Mouse (Mus musculus): ENCODE results near the gene Wdr17. TPM values are rescaled to one million over a fixed set of nuclear protein-coding genes. Genes with fewer than 3 reads are reported as not detected.

The Wdr17 gene
- polyA plus RNA-seq, 1 experiment from 2014 or later = 1.4 TPM

DNA sequence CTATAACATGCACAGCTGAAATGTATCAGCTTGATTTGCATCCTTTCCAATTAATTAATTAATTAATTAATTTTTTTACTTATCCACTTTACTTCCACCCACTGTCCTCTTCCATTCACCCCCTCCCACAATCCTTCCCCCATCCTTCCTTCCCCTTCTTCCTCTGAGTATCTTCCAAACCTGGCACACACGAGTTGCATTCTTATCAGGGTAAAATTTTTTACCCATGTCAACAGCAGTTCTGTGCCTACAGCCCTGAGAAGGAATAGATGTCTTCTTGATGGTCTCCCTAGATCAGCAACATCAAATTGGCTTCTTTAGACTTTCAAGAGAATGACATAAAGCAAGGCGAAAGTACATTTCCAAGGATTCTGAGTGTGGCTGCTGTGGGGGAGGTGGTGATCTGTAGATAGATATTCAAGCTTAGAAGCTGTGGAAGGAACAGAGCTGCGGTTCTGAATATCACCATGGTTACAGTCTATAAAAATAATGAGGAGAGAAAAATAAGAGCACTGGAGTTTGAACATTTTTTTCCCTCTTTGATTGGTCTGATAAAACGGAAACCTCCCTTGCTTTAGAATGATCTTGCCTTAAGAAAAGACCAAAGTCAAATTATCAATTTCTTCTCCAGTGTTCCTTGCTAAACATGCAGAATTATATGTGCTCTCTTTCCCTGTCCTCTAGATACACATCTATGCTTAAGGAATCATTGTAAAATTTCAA is 22.8 kb downstream of the Wdr17 start:
- ATAC-seq (ENCODE audit: insufficient number of reproducible peaks, insufficient read depth, low FRiP score, low TSS enrichment) = no peak
- Histone ChIP-seq H3K27me3 (no peaks in the 10 kb centered on the region), H3K27ac (no peak overlapping the region), H3K4me2 (replicated peaks) (no peak overlapping the region), H3K9me3 (no peaks in the 10 kb centered on the region), H3K36me3 (no peaks in the 10 kb centered on the region), H3K9ac (no peak overlapping the region), H3K4me1 (no peaks in the 10 kb centered on the region), H3K4me3 (no peak overlapping the region)
- WGBS = 78% methylated on average over 4 of the region's 4 CpGs

GRCm38 (mm10) chr8:54836029-54836959 is 50.7 kb downstream of the Wdr17 start:
- 88% methylated on average over 5 of the region's 5 CpGs for WGBS
- no peak overlapping the region for H3K4me3 ChIP-seq
- no peak for ATAC-seq (ENCODE audit: insufficient number of reproducible peaks, insufficient read depth, low FRiP score, low TSS enrichment)
- no peaks in the 10 kb centered on the region for H3K27me3 ChIP-seq
- no peaks in the 10 kb centered on the region for H3K36me3 ChIP-seq
- no peaks in the 10 kb centered on the region for H3K9me3 ChIP-seq
- no peak overlapping the region for H3K9ac ChIP-seq
- no peaks in the 10 kb centered on the region for H3K4me1 ChIP-seq
- H3K4me2 ChIP-seq (replicated peaks) = no peak overlapping the region
- no peak overlapping the region for H3K27ac ChIP-seq

DNA sequence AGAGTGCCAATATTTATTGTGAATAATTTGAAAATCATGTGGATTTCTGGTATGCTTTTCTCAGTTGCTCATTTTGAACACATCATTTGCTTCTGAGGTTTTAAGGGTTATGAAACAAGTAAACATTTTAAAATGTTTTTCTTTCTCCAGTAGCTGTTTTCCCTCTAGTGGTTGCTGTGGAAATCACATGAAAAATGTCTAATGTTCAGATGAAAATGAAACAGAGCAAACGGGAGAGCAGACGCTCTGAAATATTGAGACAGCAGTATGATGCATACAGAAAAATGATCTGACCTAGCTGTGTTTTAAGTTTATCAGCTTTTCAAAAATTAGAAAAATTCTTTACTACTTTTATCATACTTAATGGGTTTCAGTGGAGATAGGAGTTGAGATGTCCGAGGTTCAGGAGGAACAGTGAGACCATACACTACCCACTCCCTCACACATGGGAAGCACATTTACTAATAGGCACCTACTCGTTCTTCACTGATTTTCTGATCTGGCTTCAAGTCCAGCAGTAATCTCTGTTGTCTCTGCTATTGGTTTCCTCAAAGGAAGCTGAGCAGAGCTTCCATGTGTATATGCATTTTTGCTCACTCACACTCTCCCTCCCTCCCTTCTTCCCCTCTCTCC is 57.1 kb downstream of the Wdr17 start:
- Histone ChIP-seq H3K36me3 (no peaks in the 10 kb centered on the region), H3K27ac (no peak overlapping the region), H3K27me3 (no peaks in the 10 kb centered on the region), H3K4me3 (no peak overlapping the region), H3K4me1 (no peaks in the 10 kb centered on the region), H3K4me2 (replicated peaks) (no peak overlapping the region), H3K9me3 (no peaks in the 10 kb centered on the region), H3K9ac (no peak overlapping the region)
- 65% methylated on average over 4 of the region's 4 CpGs for WGBS
- ATAC-seq (ENCODE audit: insufficient number of reproducible peaks, insufficient read depth, low FRiP score, low TSS enrichment) = no peak

DNA sequence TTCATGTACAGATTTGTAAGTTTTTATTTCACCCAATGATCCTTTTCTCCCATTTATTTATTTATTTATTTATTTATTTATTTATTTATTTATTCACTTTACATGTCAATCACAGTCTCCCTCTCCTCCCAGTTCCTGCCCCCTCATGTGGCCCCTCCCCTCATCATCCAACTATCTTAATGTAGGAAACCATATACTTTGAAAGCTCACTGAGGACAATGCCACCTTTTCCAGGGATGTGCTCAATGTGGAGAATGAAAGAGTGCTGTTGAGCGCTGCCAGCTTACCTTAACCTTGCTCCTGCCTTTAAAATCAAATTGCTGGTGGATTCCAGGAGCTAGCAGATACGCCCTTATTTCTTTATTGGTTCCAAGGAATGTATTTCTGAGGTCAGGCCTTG is 59.0 kb downstream of the Wdr17 start:
- H3K27ac ChIP-seq = no peak overlapping the region
- H3K9me3 ChIP-seq = no peaks in the 10 kb centered on the region
- H3K4me1 ChIP-seq = no peaks in the 10 kb centered on the region
- no peaks in the 10 kb centered on the region for H3K27me3 ChIP-seq
- ATAC-seq (ENCODE audit: insufficient number of reproducible peaks, insufficient read depth, low FRiP score, low TSS enrichment) = no peak
- H3K9ac ChIP-seq = no peak overlapping the region
- H3K36me3 ChIP-seq = no peaks in the 10 kb centered on the region
- no peak overlapping the region for H3K4me3 ChIP-seq
- H3K4me2 ChIP-seq (replicated peaks) = no peak overlapping the region
- WGBS = 79% methylated on average over 2 of the region's 2 CpGs

DNA sequence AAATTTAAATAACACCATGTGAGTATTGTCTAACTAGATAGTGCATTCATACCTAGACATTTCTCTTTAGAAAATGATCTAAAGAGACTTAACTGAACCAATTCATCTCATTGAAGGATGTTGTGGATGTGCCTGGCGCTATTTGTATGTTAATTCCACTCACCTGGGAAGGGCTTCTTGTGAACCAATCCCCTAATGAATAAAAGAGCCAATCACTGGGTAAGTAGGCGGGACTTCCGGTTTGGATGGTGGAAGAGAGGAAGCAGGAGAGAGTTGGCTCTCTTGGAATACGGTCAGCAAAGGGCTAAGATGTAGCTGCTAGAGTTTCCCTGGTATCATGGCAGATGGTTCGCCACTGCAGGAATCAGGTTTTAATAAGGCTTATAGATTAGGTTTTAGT is 64.0 kb downstream of the Wdr17 start:
- Histone ChIP-seq H3K27me3 (no peaks in the 10 kb centered on the region), H3K36me3 (no peaks in the 10 kb centered on the region), H3K9me3 (no peaks in the 10 kb centered on the region), H3K9ac (no peak overlapping the region), H3K4me2 (replicated peaks) (no peak overlapping the region), H3K27ac (no peak overlapping the region), H3K4me1 (no peaks in the 10 kb centered on the region), H3K4me3 (no peak overlapping the region)
- WGBS = 91% methylated on average over 5 of the region's 5 CpGs
- ATAC-seq (ENCODE audit: insufficient number of reproducible peaks, insufficient read depth, low FRiP score, low TSS enrichment) = no peak

DNA sequence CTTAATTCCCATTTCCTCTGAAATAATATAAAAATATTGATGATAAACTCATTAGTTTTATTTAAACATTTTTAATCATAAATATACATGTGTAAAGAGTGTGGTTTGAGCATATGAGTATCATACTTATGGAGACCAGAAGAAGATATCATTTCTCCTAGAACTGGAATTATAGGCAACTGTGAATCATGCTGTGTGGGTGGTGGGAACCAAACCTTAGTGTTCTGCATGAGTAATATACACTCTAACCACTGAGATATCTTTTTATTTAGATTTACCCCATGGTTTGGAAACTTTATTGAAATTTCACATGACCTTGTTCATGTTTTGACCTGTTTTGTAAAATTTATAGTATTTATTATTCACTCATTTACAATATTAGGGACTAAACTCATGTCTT is 68.3 kb downstream of the Wdr17 start:
- no peak overlapping the region for H3K9ac ChIP-seq
- no peak overlapping the region for H3K4me2 ChIP-seq (replicated peaks)
- no peak for ATAC-seq (ENCODE audit: insufficient number of reproducible peaks, insufficient read depth, low FRiP score, low TSS enrichment)
- no peaks in the 10 kb centered on the region for H3K36me3 ChIP-seq
- H3K4me1 ChIP-seq = no peaks in the 10 kb centered on the region
- H3K27me3 ChIP-seq = no peaks in the 10 kb centered on the region
- no peaks in the 10 kb centered on the region for H3K9me3 ChIP-seq
- no peak overlapping the region for H3K27ac ChIP-seq
- H3K4me3 ChIP-seq = no peak overlapping the region

DNA sequence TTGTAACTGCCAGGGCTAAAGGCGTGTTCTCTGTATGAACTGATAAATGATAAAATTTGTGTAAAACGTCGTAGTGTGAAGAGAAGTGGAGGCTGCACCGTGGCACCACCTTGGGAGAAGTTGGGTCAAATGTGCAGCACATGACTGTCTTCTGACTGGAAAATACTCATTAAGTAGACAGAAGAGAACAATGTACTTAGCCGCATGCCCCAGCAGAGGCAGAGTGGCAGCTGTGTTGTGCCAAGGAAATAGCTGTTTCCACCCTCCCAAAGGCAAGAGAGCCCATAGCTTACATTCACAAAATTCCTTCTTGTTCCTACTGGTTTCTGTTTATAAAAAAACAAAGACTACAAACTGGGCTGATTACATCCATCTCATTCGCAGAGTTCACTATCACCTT is 78.8 kb downstream of the Wdr17 start:
- Histone ChIP-seq H3K27ac (no peak overlapping the region), H3K27me3 (no peaks in the 10 kb centered on the region), H3K9me3 (no peaks in the 10 kb centered on the region), H3K36me3 (no peaks in the 10 kb centered on the region), H3K9ac (no peak overlapping the region), H3K4me1 (no peaks in the 10 kb centered on the region), H3K4me3 (no peak overlapping the region), H3K4me2 (replicated peaks) (no peak overlapping the region)
- 69% methylated on average over 6 of the region's 6 CpGs for WGBS
- ATAC-seq (ENCODE audit: insufficient number of reproducible peaks, insufficient read depth, low FRiP score, low TSS enrichment) = no peak

DNA sequence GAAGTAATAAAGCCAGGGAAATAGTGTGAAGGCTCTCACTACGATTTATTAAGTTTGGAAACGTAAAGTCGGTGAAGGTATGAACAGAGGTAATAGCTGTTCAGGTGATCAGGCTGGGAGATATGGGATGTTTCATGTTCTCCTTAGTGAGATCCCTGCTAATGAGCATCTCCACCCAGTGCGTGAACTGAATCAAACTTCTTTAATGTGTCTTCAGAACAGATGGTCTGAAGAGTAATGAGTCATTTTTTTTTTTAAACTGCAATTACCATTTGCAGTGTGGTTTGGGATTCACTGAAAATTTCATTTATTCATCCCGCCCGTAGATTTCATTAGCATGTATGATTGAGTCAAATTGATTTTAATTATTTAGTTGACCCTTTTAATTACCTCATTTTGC is 80.8 kb downstream of the Wdr17 start:
- Histone ChIP-seq H3K36me3 (no peaks in the 10 kb centered on the region), H3K4me1 (no peaks in the 10 kb centered on the region), H3K27ac (no peak overlapping the region), H3K27me3 (no peaks in the 10 kb centered on the region), H3K9ac (no peak overlapping the region), H3K4me3 (no peak overlapping the region), H3K9me3 (no peaks in the 10 kb centered on the region), H3K4me2 (replicated peaks) (no peak overlapping the region)
- 88% methylated on average over 6 of the region's 6 CpGs for WGBS
- no peak for ATAC-seq (ENCODE audit: insufficient number of reproducible peaks, insufficient read depth, low FRiP score, low TSS enrichment)

- no peak for ATAC-seq (ENCODE audit: insufficient number of reproducible peaks, insufficient read depth, low FRiP score, low TSS enrichment)
- no peak overlapping the region for H3K4me2 ChIP-seq (replicated peaks)
- no peak overlapping the region for H3K27ac ChIP-seq
- no peak overlapping the region for H3K4me3 ChIP-seq
- H3K9ac ChIP-seq = no peak overlapping the region
- no peaks in the 10 kb centered on the region for H3K9me3 ChIP-seq
- H3K27me3 ChIP-seq = no peaks in the 10 kb centered on the region
- 91% methylated on average over 2 of the region's 2 CpGs for WGBS
- no peaks in the 10 kb centered on the region for H3K36me3 ChIP-seq
- no peaks in the 10 kb centered on the region for H3K4me1 ChIP-seq
Measured at GRCm38 (mm10) chr8:54792699-54793061, 94.3 kb downstream of the Wdr17 start.

GRCm38 (mm10) chr8:54791858-54792698 is 94.9 kb downstream of the Wdr17 start:
- 70% methylated on average over 2 of the region's 2 CpGs for WGBS
- no peaks in the 10 kb centered on the region for H3K9me3 ChIP-seq

More at GRCm38 (mm10) chr8:54791858-54792698, 94.9 kb downstream of the Wdr17 start:
- H3K36me3 ChIP-seq = no peaks in the 10 kb centered on the region
- H3K27me3 ChIP-seq = no peaks in the 10 kb centered on the region
- H3K4me3 ChIP-seq = no peak overlapping the region
- no peak overlapping the region for H3K4me2 ChIP-seq (replicated peaks)
- no peak overlapping the region for H3K27ac ChIP-seq
- no peak for ATAC-seq (ENCODE audit: insufficient number of reproducible peaks, insufficient read depth, low FRiP score, low TSS enrichment)
- H3K4me1 ChIP-seq = no peaks in the 10 kb centered on the region
- H3K9ac ChIP-seq = no peak overlapping the region
